Mouse (Mus musculus): Measurements from ENCODE around the gene She. TPM values are rescaled to one million over a fixed set of nuclear protein-coding genes. Genes with fewer than 3 reads are reported as not detected.

She gene
- polyA plus RNA-seq, 1 experiment from 2014 or later: 3.2 TPM

DNA sequence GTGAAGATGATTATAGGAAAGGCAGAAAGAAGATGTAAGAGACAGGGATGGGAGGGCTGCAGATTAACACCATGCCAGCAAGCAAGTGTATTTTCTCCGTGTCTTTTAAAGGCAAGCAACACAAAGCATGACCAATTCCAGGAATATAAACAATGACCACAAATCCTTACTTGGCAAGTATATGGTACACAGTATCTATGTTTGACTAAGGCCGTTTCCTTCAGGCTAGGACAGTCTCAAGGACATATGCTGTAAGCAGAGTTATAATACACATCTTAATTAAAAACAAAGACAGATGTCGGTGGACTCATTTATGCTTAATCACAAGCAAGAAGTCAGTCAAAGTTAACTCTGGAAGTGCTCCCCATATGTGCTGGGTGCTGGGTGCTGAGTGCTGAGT lies 12.6 kb upstream of the She start:
- Histone ChIP-seq H3K4me2 (no peak overlapping the region), H3K4me3 (no peak overlapping the region), H3K4me1 (no peaks in the 10 kb centered on the region), H3K9ac (no peak overlapping the region), H3K36me3 (no peaks in the 10 kb centered on the region), H3K9me3 (no peaks in the 10 kb centered on the region), H3K27me3 (peaks cover 9% of the 10 kb centered on the region), H3K27ac (no peak overlapping the region)
- no peak for ATAC-seq (ENCODE audit: insufficient number of reproducible peaks, insufficient read depth, low FRiP score, low TSS enrichment, low read depth)
- WGBS: 60% methylated on average over 3 of the region's 3 CpGs

DNA sequence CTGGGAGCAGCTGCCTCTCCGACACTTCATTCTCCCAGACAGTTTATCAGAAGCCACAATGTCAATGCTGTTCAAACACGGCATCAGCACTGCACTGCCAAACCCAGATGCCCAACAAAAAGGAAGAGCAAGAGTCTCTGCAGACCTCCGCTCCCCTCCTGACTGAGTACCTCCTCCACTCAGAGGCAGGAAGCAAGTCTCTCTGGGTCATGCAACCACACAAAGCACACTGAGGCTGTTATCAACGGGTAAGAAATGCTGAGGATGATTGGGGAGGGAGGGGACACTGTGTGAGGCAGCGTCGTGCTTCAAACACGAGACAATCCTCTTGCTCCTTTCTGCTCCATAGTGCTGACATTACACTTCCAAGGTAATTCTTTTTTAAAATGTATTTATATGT lies 11.3 kb upstream of the She start:
- Histone ChIP-seq H3K36me3 (no peaks in the 10 kb centered on the region), H3K9ac (no peak overlapping the region), H3K9me3 (no peaks in the 10 kb centered on the region), H3K4me2 (no peak overlapping the region), H3K4me3 (no peak overlapping the region), H3K4me1 (no peaks in the 10 kb centered on the region), H3K27me3 (peaks cover 6% of the 10 kb centered on the region), H3K27ac (no peak overlapping the region)
- WGBS: 68% methylated on average over 7 of the region's 7 CpGs
- no peak for ATAC-seq (ENCODE audit: insufficient number of reproducible peaks, insufficient read depth, low FRiP score, low TSS enrichment, low read depth)

DNA sequence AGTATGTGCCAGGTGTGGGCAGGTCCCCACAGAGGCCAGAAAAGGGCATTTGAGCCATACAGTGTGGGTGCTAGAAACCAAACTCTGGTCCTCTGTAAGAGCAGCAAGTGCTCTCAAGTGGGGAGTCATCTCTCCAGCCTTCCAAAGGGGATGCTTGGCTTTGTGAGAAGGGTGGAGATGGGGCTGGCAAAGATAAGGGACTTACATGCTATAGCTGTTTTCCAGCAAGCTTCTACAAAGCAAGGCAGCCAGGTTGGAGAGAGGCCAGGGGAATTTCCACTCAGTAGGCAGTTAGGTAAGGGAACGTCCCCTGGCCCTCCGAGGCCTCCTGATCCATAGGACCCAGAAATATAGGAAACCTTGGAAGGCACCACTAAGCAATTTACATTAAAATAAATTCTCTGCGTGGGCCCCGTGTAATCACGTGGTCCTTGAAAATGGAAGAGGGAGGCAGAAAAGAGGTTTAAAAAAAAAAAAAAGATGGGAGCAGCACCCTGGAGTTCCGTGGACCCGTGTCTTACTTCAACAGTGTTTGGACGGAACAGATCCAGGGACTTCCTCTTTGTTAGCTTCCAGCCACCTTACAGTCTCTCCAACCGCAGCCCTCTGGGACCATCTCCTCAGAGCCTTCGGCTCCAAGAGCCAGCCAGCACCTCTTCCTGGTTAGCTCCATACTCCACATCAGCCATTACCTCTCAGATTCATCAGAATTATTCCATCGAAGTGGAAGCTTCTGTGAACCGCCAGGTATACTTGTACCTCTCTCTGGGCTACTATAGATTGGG lies 10.7 kb upstream of the She start:
- Histone ChIP-seq H3K36me3 (no peaks in the 10 kb centered on the region), H3K4me2 (no peak overlapping the region), H3K27me3 (peaks cover 6% of the 10 kb centered on the region), H3K4me1 (no peaks in the 10 kb centered on the region), H3K4me3 (no peak overlapping the region), H3K9me3 (no peaks in the 10 kb centered on the region), H3K9ac (no peak overlapping the region), H3K27ac (no peak overlapping the region)
- no peak for ATAC-seq (ENCODE audit: insufficient number of reproducible peaks, insufficient read depth, low FRiP score, low TSS enrichment, low read depth)
- WGBS: 86% methylated on average over 12 of the region's 12 CpGs

DNA sequence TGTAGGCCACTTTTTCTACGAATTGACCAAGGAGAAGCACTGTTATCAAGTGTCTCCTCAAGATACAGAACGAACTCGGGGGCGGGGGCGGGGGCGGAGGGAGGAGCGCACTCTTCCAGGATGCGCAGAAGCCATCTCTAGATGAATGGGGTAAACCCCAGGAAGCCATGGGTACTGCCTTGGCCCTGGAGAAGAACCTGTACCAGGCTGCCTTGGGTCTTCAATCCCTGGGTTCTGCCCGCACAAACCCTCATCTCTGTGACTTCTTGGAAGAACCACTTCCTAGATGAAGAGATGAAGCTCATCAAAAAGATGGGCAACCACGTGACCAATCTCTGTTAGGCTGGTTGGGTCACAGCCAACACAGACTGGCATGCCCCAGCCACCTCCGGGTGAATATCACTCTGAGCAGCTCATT lies 10.1 kb upstream of the She start:
- Histone ChIP-seq H3K4me1 (no peaks in the 10 kb centered on the region), H3K4me2 (no peak overlapping the region), H3K27me3 (peaks cover 6% of the 10 kb centered on the region), H3K4me3 (no peak overlapping the region), H3K9me3 (no peaks in the 10 kb centered on the region), H3K36me3 (no peaks in the 10 kb centered on the region), H3K27ac (no peak overlapping the region), H3K9ac (no peak overlapping the region)
- WGBS: 89% methylated on average over 11 of the region's 11 CpGs
- ATAC-seq (ENCODE audit: insufficient number of reproducible peaks, insufficient read depth, low FRiP score, low TSS enrichment, low read depth): no peak

DNA sequence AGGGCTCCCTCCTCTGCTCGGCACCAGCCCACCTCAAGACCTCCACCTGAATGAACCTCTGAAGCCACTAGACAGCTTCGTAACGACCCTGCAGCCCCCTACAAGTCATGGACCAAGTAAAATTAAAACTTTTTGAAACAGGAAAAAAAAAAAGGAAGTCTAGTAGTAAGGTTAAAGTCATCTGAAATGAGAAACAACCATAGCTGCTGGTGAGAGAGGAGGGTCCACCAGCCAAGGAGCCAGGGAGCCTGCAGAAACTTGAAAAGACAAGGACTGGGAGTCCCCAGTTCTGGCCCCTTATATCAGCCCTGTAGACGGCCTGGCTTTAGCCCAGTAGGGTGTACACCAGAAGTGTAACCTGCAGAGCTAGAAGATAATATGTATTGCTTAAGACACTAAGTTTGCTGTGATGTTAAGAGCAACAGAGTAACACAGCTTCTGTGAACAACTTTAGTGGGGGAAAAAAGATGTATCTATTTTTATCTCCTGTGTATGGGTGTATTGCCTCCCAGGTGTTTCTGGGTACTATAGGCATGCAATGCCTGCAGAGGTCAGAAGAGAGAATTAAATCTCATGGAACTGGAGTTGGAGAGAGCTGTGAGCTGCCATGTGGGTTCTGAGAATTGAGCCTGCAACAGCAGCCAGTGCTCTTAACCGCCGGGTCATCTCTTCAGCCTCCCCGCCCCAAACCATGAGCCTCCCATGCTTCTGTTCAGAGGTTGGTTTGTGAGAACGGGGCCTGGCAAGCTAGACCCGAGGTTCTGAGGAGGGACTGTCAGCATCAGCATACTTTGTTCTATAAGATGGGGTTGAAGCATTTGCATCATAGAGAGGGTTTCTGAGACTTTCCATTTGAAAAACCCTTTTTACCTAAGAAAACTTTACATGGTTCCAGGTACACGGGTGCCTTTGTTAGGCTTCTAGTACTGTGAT lies 9.4 kb upstream of the She start:
- H3K9ac ChIP-seq: no peak overlapping the region
- H3K9me3 ChIP-seq: no peaks in the 10 kb centered on the region
- no peak for ATAC-seq (ENCODE audit: insufficient number of reproducible peaks, insufficient read depth, low FRiP score, low TSS enrichment, low read depth)
- 75% methylated on average over 10 of the region's 10 CpGs for WGBS
- no peak overlapping the region for H3K27ac ChIP-seq
- no peaks in the 10 kb centered on the region for H3K4me1 ChIP-seq
- H3K4me3 ChIP-seq: no peak overlapping the region
- H3K4me2 ChIP-seq: no peak overlapping the region
- no peaks in the 10 kb centered on the region for H3K36me3 ChIP-seq
- peaks cover 6% of the 10 kb centered on the region; the same call in 1 of the 2 replicates for H3K27me3 ChIP-seq

DNA sequence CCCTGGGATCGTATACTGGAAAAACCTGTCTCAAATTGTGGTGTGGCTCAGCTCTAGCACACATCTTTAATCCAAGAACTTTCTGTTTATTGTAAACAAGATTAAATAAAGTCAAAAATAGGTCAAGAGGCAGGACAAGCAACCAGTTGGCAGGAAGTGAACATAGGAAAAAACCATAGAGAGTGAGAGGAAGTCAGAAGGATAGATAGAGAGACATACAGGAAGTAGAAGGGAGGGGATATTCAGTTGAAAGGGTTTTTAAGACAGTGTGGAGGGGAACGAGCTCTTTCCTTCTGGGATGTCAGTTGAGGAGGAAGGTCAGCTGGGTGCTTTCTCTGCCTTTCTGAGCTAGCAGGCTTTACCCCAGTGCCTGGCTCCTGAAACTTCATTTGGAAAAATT lies 7.6 kb upstream of the She start:
- H3K27me3 ChIP-seq: peaks cover 13% of the 10 kb centered on the region
- no peak for ATAC-seq (ENCODE audit: insufficient number of reproducible peaks, insufficient read depth, low FRiP score, low TSS enrichment, low read depth)
- no peak overlapping the region for H3K4me2 ChIP-seq
- H3K9me3 ChIP-seq: no peaks in the 10 kb centered on the region
- 45% methylated on average over 2 of the region's 2 CpGs for WGBS
- H3K4me3 ChIP-seq: no peak overlapping the region
- no peak overlapping the region for H3K27ac ChIP-seq
- no peak overlapping the region for H3K9ac ChIP-seq
- no peaks in the 10 kb centered on the region for H3K36me3 ChIP-seq
- H3K4me1 ChIP-seq: no peaks in the 10 kb centered on the region

DNA sequence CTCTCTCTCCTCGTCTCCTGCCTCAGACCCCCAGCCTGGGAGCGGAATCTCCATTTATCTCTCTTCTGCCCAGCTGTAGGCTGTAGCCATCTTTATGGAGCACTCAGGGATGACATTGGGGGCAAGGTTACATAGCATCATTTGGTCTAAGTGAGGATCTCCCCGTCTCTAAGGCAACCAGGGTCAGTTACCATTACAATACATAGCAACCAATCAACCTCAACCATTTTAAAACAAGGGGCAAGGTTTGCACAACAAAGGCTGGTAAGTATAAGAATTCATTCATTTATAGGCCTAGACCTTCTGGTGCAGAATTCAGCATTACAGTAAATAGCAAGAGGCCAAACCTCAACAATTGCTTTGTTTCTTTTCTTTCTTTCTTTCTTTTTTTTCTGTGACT lies 4.9 kb upstream of the She start:
- no peak overlapping the region for H3K4me3 ChIP-seq
- peaks cover 6% of the 10 kb centered on the region for H3K4me1 ChIP-seq
- H3K9ac ChIP-seq: no peak overlapping the region
- H3K27ac ChIP-seq: no peak overlapping the region
- no peak overlapping the region for H3K4me2 ChIP-seq
- no peaks in the 10 kb centered on the region for H3K9me3 ChIP-seq
- H3K36me3 ChIP-seq: no peaks in the 10 kb centered on the region
- 70% methylated on average over 3 of the region's 3 CpGs for WGBS
- peaks cover 40% of the 10 kb centered on the region for H3K27me3 ChIP-seq
- ATAC-seq (ENCODE audit: insufficient number of reproducible peaks, insufficient read depth, low FRiP score, low TSS enrichment, low read depth): no peak

DNA sequence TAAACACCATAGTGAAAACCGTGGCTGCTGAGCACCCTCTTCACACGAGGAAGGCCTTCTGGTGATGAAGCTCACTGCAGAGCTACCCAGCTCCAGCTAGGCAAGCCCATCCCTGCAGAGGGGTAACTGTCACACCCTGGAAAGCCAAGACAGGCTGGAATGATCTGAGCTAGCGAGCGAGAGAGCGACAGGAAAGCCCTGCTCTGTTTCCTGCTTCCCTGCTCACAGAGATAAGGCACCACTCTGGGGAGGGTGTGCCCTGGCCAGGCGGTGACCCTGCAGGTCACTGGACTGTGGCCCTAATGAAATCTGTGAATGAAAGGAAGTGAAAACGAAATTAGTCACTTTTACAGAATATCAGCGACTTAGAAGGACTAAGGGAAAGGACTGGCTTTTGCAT lies 4.2 kb downstream of the She start:
- H3K36me3 ChIP-seq: no peaks in the 10 kb centered on the region
- H3K27me3 ChIP-seq: peaks cover 53% of the 10 kb centered on the region
- WGBS: 39% methylated on average over 8 of the region's 8 CpGs
- no peak overlapping the region for H3K4me3 ChIP-seq
- no peak overlapping the region for H3K27ac ChIP-seq
- no peak overlapping the region for H3K9ac ChIP-seq
- no peak for ATAC-seq (ENCODE audit: insufficient number of reproducible peaks, insufficient read depth, low FRiP score, low TSS enrichment, low read depth)
- peaks cover 12% of the 10 kb centered on the region for H3K4me1 ChIP-seq
- H3K4me2 ChIP-seq: no peak overlapping the region
- no peaks in the 10 kb centered on the region for H3K9me3 ChIP-seq

DNA sequence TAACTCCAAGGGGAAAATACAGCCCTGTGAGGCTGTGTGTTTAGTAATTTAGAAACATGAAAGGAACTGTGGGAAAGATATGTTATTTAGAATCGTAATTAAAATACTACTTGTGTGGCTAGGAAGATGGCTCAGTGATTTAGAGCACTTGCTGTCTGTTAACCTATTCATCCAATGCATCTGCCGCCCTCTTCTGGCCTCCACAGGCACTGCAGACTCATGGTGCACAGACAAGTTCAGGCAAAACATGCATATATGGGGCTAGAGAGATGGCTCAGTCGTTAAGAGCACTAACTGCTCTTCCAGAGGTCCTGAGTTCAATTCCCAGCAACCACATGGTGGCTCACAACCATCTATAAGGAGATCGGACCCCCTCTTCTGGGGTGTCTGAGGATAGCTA lies 11.1 kb downstream of the She start:
- Histone ChIP-seq H3K27me3 (no peaks in the 10 kb centered on the region), H3K4me2 (no peak overlapping the region), H3K4me1 (no peaks in the 10 kb centered on the region), H3K36me3 (no peaks in the 10 kb centered on the region), H3K9me3 (no peaks in the 10 kb centered on the region), H3K9ac (no peak overlapping the region), H3K4me3 (no peak overlapping the region), H3K27ac (no peak overlapping the region)
- WGBS: 69% methylated on average over 4 of the region's 4 CpGs
- no peak for ATAC-seq (ENCODE audit: insufficient number of reproducible peaks, insufficient read depth, low FRiP score, low TSS enrichment, low read depth)

DNA sequence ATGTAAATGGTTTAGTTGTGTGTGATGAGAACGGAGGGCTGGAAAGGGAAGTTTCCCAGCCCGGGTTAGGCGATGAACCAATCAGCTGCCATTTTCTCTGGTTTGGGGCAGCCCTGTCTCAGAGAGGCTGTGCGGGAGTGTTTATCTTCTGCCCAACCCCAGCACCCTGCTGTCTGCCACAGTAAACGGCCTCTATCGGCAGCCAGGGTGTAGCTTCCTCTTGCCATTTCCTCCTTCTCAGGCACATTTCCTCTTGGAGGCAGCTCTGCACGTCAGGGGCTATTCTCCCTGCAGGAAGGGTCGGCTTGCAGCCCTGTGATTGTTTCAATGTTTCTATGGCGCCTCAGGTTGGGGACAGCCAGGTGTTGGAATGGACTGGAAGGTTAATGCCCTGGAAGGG lies 12.0 kb downstream of the She start:
- no peak overlapping the region for H3K9ac ChIP-seq
- no peak overlapping the region for H3K4me3 ChIP-seq
- no peaks in the 10 kb centered on the region for H3K4me1 ChIP-seq
- H3K27ac ChIP-seq: 0 out of 2 replicates have a peak overlapping the region, but pooled peaks have one; percentile 3
- H3K36me3 ChIP-seq: no peaks in the 10 kb centered on the region
- no peaks in the 10 kb centered on the region for H3K9me3 ChIP-seq
- H3K27me3 ChIP-seq: no peaks in the 10 kb centered on the region
- WGBS: 55% methylated on average over 9 of the region's 9 CpGs
- no peak overlapping the region for H3K4me2 ChIP-seq
- ATAC-seq (ENCODE audit: insufficient number of reproducible peaks, insufficient read depth, low FRiP score, low TSS enrichment, low read depth): no peak

DNA sequence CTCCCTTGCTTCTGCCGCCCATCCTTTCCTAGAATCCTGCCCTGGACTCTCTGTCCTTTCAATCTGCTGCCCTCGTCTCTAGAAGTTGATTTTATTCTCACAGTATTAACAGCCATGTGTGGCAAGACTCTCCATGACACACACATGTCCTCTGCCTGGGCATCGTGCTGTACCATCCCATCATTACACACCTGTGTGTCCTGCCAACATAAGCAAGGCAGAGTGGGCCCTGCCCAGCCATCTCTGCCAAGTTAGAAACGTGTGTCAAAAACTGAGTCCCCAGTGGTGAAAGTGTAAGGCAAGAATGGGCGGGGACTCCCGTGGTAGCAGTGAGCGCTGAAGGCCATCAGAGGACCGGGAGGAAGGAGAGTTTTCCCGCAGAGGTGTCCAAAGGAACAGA lies 14.6 kb downstream of the She start:
- H3K27ac ChIP-seq: no peak overlapping the region
- no peaks in the 10 kb centered on the region for H3K9me3 ChIP-seq
- H3K4me3 ChIP-seq: no peak overlapping the region
- H3K9ac ChIP-seq: no peak overlapping the region
- no peak for ATAC-seq (ENCODE audit: insufficient number of reproducible peaks, insufficient read depth, low FRiP score, low TSS enrichment, low read depth)
- H3K4me2 ChIP-seq: no peak overlapping the region
- 75% methylated on average over 9 of the region's 9 CpGs for WGBS
- no peaks in the 10 kb centered on the region for H3K36me3 ChIP-seq
- no peaks in the 10 kb centered on the region for H3K4me1 ChIP-seq
- H3K27me3 ChIP-seq: no peaks in the 10 kb centered on the region

DNA sequence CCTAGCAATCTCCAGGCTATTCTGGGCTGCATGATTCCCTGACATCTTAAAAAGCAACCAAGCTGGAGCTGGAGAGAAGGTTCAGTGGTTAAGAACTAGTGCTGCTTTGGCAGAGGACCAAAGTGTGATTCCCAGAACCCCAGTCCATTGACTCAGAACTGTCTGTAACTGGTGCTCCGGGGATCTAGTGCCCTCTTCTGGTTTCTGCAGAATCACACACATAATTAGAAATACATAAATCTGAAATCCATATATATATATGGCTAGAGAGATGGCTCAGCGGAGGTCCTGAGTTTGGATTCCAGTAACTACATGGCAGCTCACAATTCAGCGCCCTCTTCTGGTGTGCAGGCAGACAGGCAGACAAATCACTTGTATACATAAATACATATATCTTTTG lies 16.0 kb downstream of the She start:
- Histone ChIP-seq H3K27me3 (no peaks in the 10 kb centered on the region), H3K36me3 (no peaks in the 10 kb centered on the region), H3K27ac (no peak overlapping the region), H3K9me3 (no peaks in the 10 kb centered on the region), H3K4me2 (no peak overlapping the region), H3K9ac (no peak overlapping the region), H3K4me3 (no peak overlapping the region), H3K4me1 (no peaks in the 10 kb centered on the region)
- WGBS: 80% methylated on average over 3 of the region's 3 CpGs
- ATAC-seq (ENCODE audit: insufficient number of reproducible peaks, insufficient read depth, low FRiP score, low TSS enrichment, low read depth): no peak
